Mouse (Mus musculus) C2C12 (cell line): ENCODE data around the gene Irak1bp1. TPM values are rescaled to one million over a fixed set of nuclear protein-coding genes. Genes with fewer than 3 reads are reported as not detected.

ENCODE experiments used
- H3K27me3 ChIP-seq: one replicate; pipeline ENCODE4 v1.6.1; 2011; ENCODE audit not compliant: control insufficient read depth, insufficient read depth, insufficient read length
- H3K36me3 ChIP-seq: one replicate; pipeline ENCODE4 v1.6.1; 2011; ENCODE audit not compliant: control insufficient read depth, insufficient read depth
- H3K4me3 ChIP-seq: one replicate; pipeline ENCODE4 v1.5.1; 2011; ENCODE audit warnings: mild to moderate bottlenecking, control low read depth; ENCODE audit not compliant: poor library complexity, insufficient read depth, severe bottlenecking
- H3K79me2 ChIP-seq: one replicate; pipeline ENCODE4 v1.6.1; 2011; ENCODE audit not compliant: control insufficient read depth, insufficient read depth
- H3K79me3 ChIP-seq: one replicate; pipeline ENCODE4 v1.6.1; 2011; ENCODE audit warnings: low read depth, control low read depth
- H3ac ChIP-seq: one replicate; pipeline ENCODE3; 2011; ENCODE audit warnings: low read depth; ENCODE audit not compliant: control insufficient read depth, insufficient read length
- CEBPB ChIP-seq: IDR thresholded peaks from one replicate; pipeline ENCODE4 v1.6.1; 2011; ENCODE audit warnings: low read depth, mild to moderate bottlenecking, control low read depth, moderate library complexity
- CTCF ChIP-seq: IDR thresholded peaks from one replicate; pipeline ENCODE4 v1.5.1; 2011; ENCODE audit not compliant: control insufficient read depth, insufficient read depth, insufficient read length
- FOSL1 ChIP-seq: IDR thresholded peaks from one replicate; pipeline ENCODE4 v1.8.0; 2011; ENCODE audit warnings: mild to moderate bottlenecking, low read length; ENCODE audit not compliant: poor library complexity, insufficient read depth, severe bottlenecking
- MAX ChIP-seq: IDR thresholded peaks from one replicate; pipeline ENCODE4 v1.6.1; 2011; ENCODE audit warnings: mild to moderate bottlenecking, control low read depth
- MYOD1 ChIP-seq: IDR thresholded peaks from one replicate; pipeline ENCODE4 v1.6.1; 2011; ENCODE audit warnings: low read depth; ENCODE audit not compliant: control insufficient read depth, insufficient read length
- MYOG ChIP-seq: IDR thresholded peaks from one replicate; pipeline ENCODE4 v1.6.1; 2011; ENCODE audit not compliant: control insufficient read depth, insufficient read length; ENCODE audit errors: extremely low read depth
- USF1 ChIP-seq: IDR thresholded peaks from one replicate; pipeline ENCODE4 v1.6.1; 2011; ENCODE audit warnings: low read depth, mild to moderate bottlenecking, control low read depth, moderate library complexity
- long read RNA-seq, 2 experiments: library from polyadenylated mRNA; unstranded; transcript quantifications; one replicate each; pipeline ENCODE4 v2.0.0; 2019 to 2020
- polyA plus RNA-seq: library from polyadenylated mRNA; unstranded; fragments of >200 nt; fragmentation: generic; extraction: Trizol; gene quantifications from one replicate; pipeline ENCODE4 v1.2.1, GENCODE M21; 2012; ENCODE audit warnings: missing spikeins

Irak1bp1 gene
- polyA plus RNA-seq: 9.7 TPM
- long read RNA-seq, experiment 1, transcript Irak1bp1-202 (4 exons, 2,158 nt): major isoform, 21 of 24 reads
- long read RNA-seq, experiment 1, partial matches to known transcripts: 1 of 24 reads
- long read RNA-seq, experiment 1, other reads (novel, unspliced or antisense): 2 of 24 reads
- long read RNA-seq, experiment 2, transcript Irak1bp1-202 (4 exons, 2,158 nt): major isoform, 15 of 17 reads
- long read RNA-seq, experiment 2, partial matches to known transcripts: 0 of 17 reads
- long read RNA-seq, experiment 2, other reads (novel, unspliced or antisense): 0 of 17 reads

DNA sequence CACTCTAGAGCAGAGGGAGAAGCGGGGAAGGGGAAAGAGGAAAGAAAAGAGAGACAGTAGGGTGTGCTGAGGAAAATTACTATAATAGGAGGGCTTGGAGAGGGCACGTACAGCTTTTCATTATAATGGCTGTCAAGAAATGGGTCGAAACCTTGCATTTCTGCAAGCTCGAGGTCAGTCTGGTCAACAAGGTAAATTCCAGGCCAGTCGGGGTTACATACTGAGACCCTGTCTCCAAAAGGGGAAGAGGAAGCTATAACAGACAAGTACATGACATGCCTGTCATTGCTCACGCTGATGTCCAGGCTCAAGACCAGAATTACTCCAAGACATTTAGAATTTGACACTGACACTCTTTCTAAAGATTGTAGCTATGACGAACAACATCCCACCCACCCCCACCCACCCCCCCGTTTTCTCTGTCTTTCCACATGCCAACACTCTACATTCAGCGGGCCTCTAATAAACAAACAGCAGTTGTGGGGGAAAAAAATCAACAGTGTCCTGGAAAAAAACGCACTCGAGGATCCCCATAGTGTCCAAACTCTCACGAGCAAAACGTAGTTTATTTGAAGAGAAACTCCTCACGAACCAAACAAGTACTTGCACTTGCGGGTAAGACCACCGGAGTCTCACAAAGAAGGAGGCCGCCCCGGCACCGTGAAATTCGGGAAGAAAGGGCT lies at the start of gene Irak1bp1:
Gene Irak1bp1, plus strand, starts transcription at position 534 of the 683 bp plus-strand sequence.
- peak within 1 kb of the TSS; percentile 58 for H3ac ChIP-seq
- no peak for TF ChIP-seq FOSL1
- no peak for TF ChIP-seq MYOG
- TF ChIP-seq MYOD1: no peak
- TF ChIP-seq MAX: no peak
- no peak for TF ChIP-seq CEBPB
- H3K79me2 ChIP-seq: no peaks in the 10 kb centered on the region
- H3K4me3 ChIP-seq: peak within 1 kb of the TSS; percentile 60
- peaks cover 9% of the 10 kb centered on the region for H3K79me3 ChIP-seq
- no peaks in the 10 kb centered on the region for H3K36me3 ChIP-seq
- H3K27me3 ChIP-seq: no peaks in the 10 kb centered on the region

DNA sequence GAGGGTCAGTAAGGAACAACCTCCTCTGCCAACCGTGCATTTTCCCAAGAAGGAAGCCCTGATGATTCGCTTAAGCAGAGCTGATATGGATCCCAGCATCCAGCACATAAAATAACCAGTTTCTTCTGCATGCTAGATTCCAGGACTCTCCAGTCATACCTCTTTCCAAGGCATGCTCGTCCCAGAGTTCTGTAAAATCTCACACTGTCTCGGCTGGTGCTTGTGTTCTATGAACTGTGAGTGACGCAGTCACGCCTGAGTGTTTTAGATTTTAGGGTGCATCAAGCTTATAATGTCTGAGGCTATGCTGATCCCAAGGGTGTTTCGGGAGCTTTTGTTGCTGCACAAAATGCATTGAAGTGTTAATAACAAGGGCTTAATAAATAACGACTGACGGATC lies 41.0 kb upstream of the Irak1bp1 start:
- Histone ChIP-seq H3K79me2 (no peaks in the 10 kb centered on the region), H3ac (no peak overlapping the region), H3K27me3 (no peaks in the 10 kb centered on the region), H3K4me3 (no peak overlapping the region), H3K79me3 (no peaks in the 10 kb centered on the region), H3K36me3 (no peaks in the 10 kb centered on the region)
- no peak for TF ChIP-seq MYOD1
- TF ChIP-seq MAX: no peak
- no peak for TF ChIP-seq USF1
- TF ChIP-seq CTCF: no peak
- no peak for TF ChIP-seq CEBPB
- TF ChIP-seq FOSL1: no peak
- no peak for TF ChIP-seq MYOG

- Histone ChIP-seq H3ac (no peak overlapping the region), H3K27me3 (no peaks in the 10 kb centered on the region), H3K79me3 (no peaks in the 10 kb centered on the region), H3K79me2 (no peaks in the 10 kb centered on the region), H3K4me3 (no peak overlapping the region), H3K36me3 (no peaks in the 10 kb centered on the region)
- TF ChIP-seq MYOD1 (no peak), MAX (no peak), USF1 (no peak), FOSL1 (no peak)
These were observed 29.0 kb upstream of the Irak1bp1 start for GRCm38 (mm10) chr9:82800360-82800759.

DNA sequence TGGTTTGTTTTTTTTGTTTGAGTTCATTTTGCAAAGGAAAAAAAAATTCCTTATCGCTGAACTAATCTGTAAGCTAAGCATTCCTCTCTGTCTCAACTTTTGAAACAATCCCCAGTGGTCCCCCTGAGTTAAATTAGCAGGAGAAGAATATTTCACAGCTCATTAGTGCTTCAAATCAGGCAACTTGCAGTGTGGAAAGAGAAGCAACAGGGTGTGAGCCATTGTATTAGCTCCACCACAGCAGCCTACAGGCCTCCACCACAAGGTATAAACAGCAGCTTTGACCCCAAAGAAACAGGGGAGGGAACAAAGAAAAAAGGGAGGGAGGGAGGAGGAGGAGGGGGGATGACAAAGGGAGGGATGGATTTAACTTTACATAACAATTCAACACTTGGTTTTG lies 22.2 kb upstream of the Irak1bp1 start:
- TF ChIP-seq USF1 (no peak), MYOD1 (no peak), MAX (no peak), CEBPB (no peak), CTCF (no peak)
- H3K27me3 ChIP-seq: no peaks in the 10 kb centered on the region
- no peak overlapping the region for H3ac ChIP-seq
- H3K4me3 ChIP-seq: no peak overlapping the region
- H3K79me2 ChIP-seq: no peaks in the 10 kb centered on the region
- no peaks in the 10 kb centered on the region for H3K36me3 ChIP-seq
- no peaks in the 10 kb centered on the region for H3K79me3 ChIP-seq

DNA sequence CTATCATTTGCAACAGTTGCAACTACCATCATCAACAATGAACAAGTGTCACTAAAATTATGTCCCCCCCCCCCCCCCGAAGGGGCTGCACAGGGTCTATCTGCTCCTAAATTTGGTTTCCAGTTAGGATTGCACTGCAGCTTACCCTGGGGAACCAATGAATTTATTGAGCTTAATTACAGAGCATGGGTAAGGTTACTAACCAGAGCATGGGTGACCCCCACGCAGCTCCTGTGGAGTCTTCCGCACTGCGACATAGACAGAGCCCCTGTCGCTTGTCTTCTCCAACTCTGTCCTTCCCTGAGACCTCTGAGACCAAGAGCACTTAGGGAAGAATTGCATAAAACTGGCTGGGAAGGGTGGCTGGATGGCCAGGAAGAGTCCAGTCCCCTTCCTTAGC lies 21.7 kb upstream of the Irak1bp1 start:
- Histone ChIP-seq H3K36me3 (no peaks in the 10 kb centered on the region), H3K79me3 (no peaks in the 10 kb centered on the region), H3K79me2 (no peaks in the 10 kb centered on the region), H3K27me3 (no peaks in the 10 kb centered on the region), H3ac (no peak overlapping the region), H3K4me3 (no peak overlapping the region)
- TF ChIP-seq CEBPB: no peak
- TF ChIP-seq MYOG: no peak
- TF ChIP-seq USF1: no peak
- no peak for TF ChIP-seq MAX
- TF ChIP-seq FOSL1: no peak
- no peak for TF ChIP-seq MYOD1
- no peak for TF ChIP-seq CTCF
